In the genomic region with DNA sequence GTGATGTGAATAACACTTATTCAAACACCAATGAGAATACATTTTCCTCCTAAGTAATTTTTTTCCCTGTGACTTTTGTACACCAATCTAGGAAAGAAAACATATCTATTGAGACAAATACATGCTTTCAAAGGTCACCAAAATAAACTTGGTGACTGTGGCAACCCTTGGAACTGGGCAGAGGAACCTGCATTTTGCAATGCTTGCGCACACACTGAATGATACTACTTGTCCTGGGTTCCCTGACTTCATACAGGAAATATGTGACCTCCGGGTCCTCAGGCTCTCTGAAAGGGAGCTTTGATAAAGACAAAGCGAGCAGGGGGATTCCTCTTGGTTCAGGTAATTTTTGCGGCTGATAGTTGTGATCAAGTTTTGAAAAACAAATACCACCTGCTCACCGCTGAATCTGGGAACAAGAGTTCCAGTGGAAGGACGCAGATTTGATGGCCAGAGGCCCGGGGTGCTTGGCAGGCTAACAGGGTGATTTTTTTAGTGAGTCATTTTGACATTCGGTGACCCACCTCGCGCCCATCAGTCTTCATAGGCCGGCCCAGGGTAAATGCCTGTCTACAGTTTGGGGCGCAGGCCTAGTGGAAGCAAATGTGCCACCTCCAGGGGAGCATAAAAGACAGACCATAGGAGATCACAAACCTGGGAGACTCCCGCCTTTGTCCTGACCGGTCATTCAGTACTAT, we compare ENCODE assay signal across 15 mouse cellular contexts.
DNase-seq lines count a peak whose midpoint lies in the region; ATAC-seq lines count a peak whose summit lies in the region.
"Had no signal": no experiment of that assay in that cellular context is flagged by ENCODE, and none has a peak within 500 bp of the region (broad histone marks: within the 10 kb centered on the region; RNA-seq: fewer than 3 reads in every experiment).

No protein-coding gene starts in this region.

- 81% methylated on average over 14 of the region's 14 CpGs for WGBS in hindbrain, embryonic 10.5 days
- 74% methylated on average over 14 of the region's 14 CpGs for WGBS in hindbrain, embryonic 12.5 days

- ATAC-seq in hindbrain, embryonic 12.5 days (ENCODE audit: low FRiP score), result no peak
- 0 out of 2 replicates have a peak, but pooled peaks have one; percentile 31 for ATAC-seq in granulocyte monocyte progenitor cell, adult 5-6 weeks (replicated peaks; ENCODE audit: poor library complexity, severe bottlenecking)
- ATAC-seq: intestine, embryonic 16.5 days had no signal

- peak overlapping the region; percentile 56 for H3K27ac ChIP-seq in hindbrain, embryonic 10.5 days
- H3K27ac ChIP-seq in hindbrain, embryonic 12.5 days, result no peak overlapping the region
- H3K27ac ChIP-seq: embryonic facial prominence, embryonic 15.5 days; neural tube, embryonic 12.5 days had no signal

- H3K4me2 ChIP-seq in hindbrain, embryonic 12.5 days (replicated peaks), result no peak overlapping the region
- H3K4me2 ChIP-seq: embryonic facial prominence, embryonic 15.5 days; neural tube, embryonic 12.5 days had no signal

- H3K36me3 ChIP-seq in hindbrain, embryonic 10.5 days, result no peaks in the 10 kb centered on the region
- H3K36me3 ChIP-seq in hindbrain, embryonic 12.5 days, result no peaks in the 10 kb centered on the region
- H3K36me3 ChIP-seq: embryonic facial prominence, embryonic 15.5 days; neural tube, embryonic 12.5 days had no signal

- no peaks in the 10 kb centered on the region; the same call in 1 of the 2 replicates for H3K27me3 ChIP-seq in hindbrain, embryonic 10.5 days (ENCODE audit: insufficient read depth, poor library complexity, severe bottlenecking)
- no peaks in the 10 kb centered on the region for H3K27me3 ChIP-seq in hindbrain, embryonic 12.5 days
- H3K27me3 ChIP-seq: embryonic facial prominence, embryonic 15.5 days; neural tube, embryonic 12.5 days had no signal

- H3K9ac ChIP-seq in hindbrain, embryonic 12.5 days, result no peak overlapping the region
- H3K9ac ChIP-seq: embryonic facial prominence, embryonic 15.5 days; neural tube, embryonic 12.5 days had no signal

- no peak for DNase-seq in hindbrain, embryonic 10.5 days (ENCODE audit: low spot score)
- DNase-seq in 3T3-L1 (ENCODE audit: low read depth, low spot score), result peak; percentile 30
- DNase-seq in adipocyte (ENCODE audit: low spot score), result peak; percentile 81
- DNase-seq in thymus, adult 18-20 months, result no peak
- no peak for DNase-seq in frontal cortex, postnatal 25 days (ENCODE audit: low spot score in 2 of 2)
- DNase-seq: cerebellum, adult 18-20 months; gastrocnemius, postnatal 36 days; kidney, postnatal 14 days; midbrain, embryonic 14.5 days; right cerebral cortex, postnatal 4 days had no signal

- H3K4me3 ChIP-seq in hindbrain, embryonic 10.5 days, result no peak overlapping the region
- no peak overlapping the region for H3K4me3 ChIP-seq in hindbrain, embryonic 12.5 days
- H3K4me3 ChIP-seq: embryonic facial prominence, embryonic 15.5 days; neural tube, embryonic 12.5 days had no signal

- peaks cover 48% of the 10 kb centered on the region for H3K4me1 ChIP-seq in hindbrain, embryonic 10.5 days (replicated peaks)
- peaks cover 31% of the 10 kb centered on the region for H3K4me1 ChIP-seq in hindbrain, embryonic 12.5 days

- no peaks in the 10 kb centered on the region for H3K9me3 ChIP-seq in hindbrain, embryonic 10.5 days
- no peaks in the 10 kb centered on the region for H3K9me3 ChIP-seq in hindbrain, embryonic 12.5 days (replicated peaks)
- H3K9me3 ChIP-seq: embryonic facial prominence, embryonic 15.5 days; neural tube, embryonic 12.5 days had no signal

Comparison
In these comparisons a context has a peak if more than half of its experiments do, and no peak if none do; other contexts are left out.
1. DNase-seq: peak in 3T3-L1 (single experiment) and adipocyte (single experiment); none in hindbrain, embryonic 10.5 days (single experiment), thymus, adult 18-20 months (0 of 2) and frontal cortex, postnatal 25 days (0 of 2).